Mouse (Mus musculus) ES-E14 (cell line): Measurements from ENCODE around the gene Gm20441. TPM values are rescaled to one million over a fixed set of nuclear protein-coding genes. Genes with fewer than 3 reads are reported as not detected.

ENCODE experiments used
- DNase-seq: peaks from one replicate; pipeline ENCODE4 v3.0.0-alpha.2; 2013; ENCODE audit warnings: low read depth, low spot score
- H3K27ac ChIP-seq: 2 replicates; pipeline ENCODE4 v1.5.1; 2012; ENCODE audit warnings: low read depth, mild to moderate bottlenecking, low read length, moderate library complexity, mixed read lengths; ENCODE audit not compliant: poor library complexity, insufficient read depth, severe bottlenecking
- H3K36me3 ChIP-seq: 2 replicates; pipeline ENCODE4 v1.6.1; 2012; ENCODE audit warnings: mild to moderate bottlenecking, low read length, moderate library complexity, mixed read lengths; ENCODE audit not compliant: control insufficient read depth, poor library complexity, insufficient read depth, severe bottlenecking
- H3K4me1 ChIP-seq, 2 experiments: fragments of 150-350 bp in 1 of 2; sonication (generic) in 1 of 2; 2 replicates each; pipeline ENCODE4 v1.6.1; 2012; ENCODE audit warnings: low read length in 2 of 2, mild to moderate bottlenecking in 1 of 2, mixed read lengths in 1 of 2; ENCODE audit not compliant: control insufficient read depth in 2 of 2, insufficient read depth in 2 of 2, poor library complexity in 1 of 2
- H3K4me3 ChIP-seq, 2 experiments: fragments of 150-350 bp in 1 of 2; sonication (generic) in 1 of 2; 2 replicates each; pipeline ENCODE4 v1.5.1; 2012; ENCODE audit warnings: low read length in 2 of 2, low read depth in 1 of 2, mild to moderate bottlenecking in 1 of 2, mixed read lengths in 1 of 2; ENCODE audit not compliant: insufficient read depth in 1 of 2, poor library complexity in 1 of 2, severe bottlenecking in 1 of 2
- H3K9ac ChIP-seq: 2 replicates; pipeline ENCODE4 v1.6.1; 2012; ENCODE audit warnings: low read depth, mild to moderate bottlenecking, low read length, mixed read lengths; ENCODE audit not compliant: poor library complexity, insufficient read depth, severe bottlenecking
- H3K9me3 ChIP-seq: fragments of 150-350 bp; sonication (generic); 2 replicates; pipeline ENCODE4 v1.6.1; 2012; ENCODE audit warnings: low read depth, mild to moderate bottlenecking, low read length; ENCODE audit not compliant: control insufficient read depth, insufficient read depth
- CHD2 ChIP-seq: IDR thresholded peaks from 2 replicates; pipeline ENCODE4 v1.6.1; 2014; ENCODE audit warnings: mild to moderate bottlenecking, low read depth, low read length, inconsistent platforms
- HCFC1 ChIP-seq: IDR thresholded peaks from 2 replicates; pipeline ENCODE4 v1.6.1; 2012; ENCODE audit warnings: low read length, inconsistent platforms, borderline replicate concordance; ENCODE audit not compliant: insufficient read depth
- MAFK ChIP-seq: IDR thresholded peaks from 2 replicates; pipeline ENCODE4 v1.6.1; 2014; ENCODE audit warnings: mild to moderate bottlenecking, low read depth, low read length, inconsistent platforms; ENCODE audit not compliant: insufficient read depth
- ZC3H11A ChIP-seq: IDR thresholded peaks from 2 replicates; pipeline ENCODE4 v1.6.1; 2012; ENCODE audit warnings: low read depth, mild to moderate bottlenecking, inconsistent platforms, low read length, borderline replicate concordance
- ZNF384 ChIP-seq: IDR thresholded peaks from 2 replicates; pipeline ENCODE4 v1.6.1; 2012; ENCODE audit warnings: low read depth, low read length, inconsistent platforms
- in situ Hi-C, 2 experiments: fragments of 600-800 bp; cut with MboI; formaldehyde crosslinking; loops; one replicate each; pipeline ENCODE4 v1.15.1; 2025; ENCODE audit warnings: low sequenced_read_pairs in 2 of 2, inconsistent platforms in 1 of 2; ENCODE audit not compliant: unreplicated experiment in 2 of 2
- total RNA-seq: library from RNA; depleted of rRNA; stranded (reverse); fragments of 300-350 nt; gene quantifications from 2 replicates; pipeline ENCODE4 v1.2.3, GENCODE M21; 2012

The Gm20441 gene
- total RNA-seq, 1 experiment = not detected

GRCm38 (mm10) chr10:75827668-75828360 lies 47.1 kb upstream of the Gm20441 start:
- Histone ChIP-seq H3K9me3 (no peaks in the 10 kb centered on the region), H3K9ac (no peak overlapping the region), H3K27ac (no peak overlapping the region), H3K4me3 (no peak overlapping the region), H3K36me3 (peaks cover 3% of the 10 kb centered on the region; the same call in 1 of the 2 replicates), H3K4me1 (peaks cover 0 to 7% of the 10 kb centered on the region in 2 experiments; a peak in 1 of 4 replicates)
- in situ Hi-C loops = no loop called here
- TF ChIP-seq CHD2 = no peak
- no peak for TF ChIP-seq ZNF384
- TF ChIP-seq HCFC1 = no peak
- TF ChIP-seq MAFK = no peak
- TF ChIP-seq ZC3H11A = no peak
- no peak for DNase-seq

DNA sequence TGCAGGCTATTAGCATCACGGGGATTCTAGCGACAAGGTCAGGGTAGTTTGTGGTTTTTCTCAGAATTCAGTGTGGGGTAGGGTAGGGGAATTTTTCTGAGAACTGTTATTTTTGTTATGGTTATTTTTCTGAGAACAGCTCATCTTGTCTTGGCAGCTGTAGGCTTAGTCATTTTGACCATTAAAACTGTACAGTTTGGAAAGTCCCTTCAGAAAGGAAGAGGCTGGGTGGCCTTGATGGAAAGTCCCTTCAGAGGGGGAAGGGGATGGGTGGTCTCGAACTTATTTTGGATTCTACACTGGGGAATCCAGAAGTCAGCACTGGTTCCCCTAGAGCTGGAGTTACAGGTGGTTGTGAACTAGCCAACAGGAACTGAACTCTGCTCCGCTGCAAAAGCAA lies 43.8 kb upstream of the Gm20441 start:
- Histone ChIP-seq H3K36me3 (no peaks in the 10 kb centered on the region), H3K9ac (no peak overlapping the region), H3K27ac (no peak overlapping the region), H3K9me3 (no peaks in the 10 kb centered on the region), H3K4me3 (no peak overlapping the region), H3K4me1 (peaks cover 0 to 2% of the 10 kb centered on the region in 2 experiments; a peak in 1 of 4 replicates)
- TF ChIP-seq ZNF384 (no peak), MAFK (no peak), ZC3H11A (no peak)
- no peak for DNase-seq
- in situ Hi-C loops = no loop called here

DNA sequence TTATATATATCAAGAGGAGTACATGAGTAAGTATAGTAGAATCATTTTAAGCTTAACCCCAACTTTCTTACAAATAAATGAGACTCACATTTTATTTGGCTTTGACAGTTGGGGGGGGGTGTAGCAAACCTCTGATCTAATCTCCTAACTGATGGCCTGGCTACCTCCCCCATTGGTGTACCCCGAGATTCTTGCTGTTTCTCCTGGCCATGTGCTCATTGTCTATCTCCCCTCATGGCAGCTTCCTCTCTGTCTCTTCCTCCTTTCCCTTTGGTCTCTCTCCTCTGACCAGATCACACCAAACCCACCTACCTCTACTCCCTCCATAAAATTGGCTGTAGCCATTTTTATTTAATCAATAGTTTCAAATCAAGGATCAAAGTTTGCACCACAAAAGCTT lies 43.0 kb upstream of the Gm20441 start:
- H3K9me3 ChIP-seq = no peaks in the 10 kb centered on the region
- H3K9ac ChIP-seq = no peak overlapping the region
- H3K27ac ChIP-seq = no peak overlapping the region
- H3K36me3 ChIP-seq = no peaks in the 10 kb centered on the region
- DNase-seq = no peak
- in situ Hi-C loops = no loop called here
- no peak overlapping the region for H3K4me3 ChIP-seq
- peaks cover 0 to 2% of the 10 kb centered on the region in 2 experiments; a peak in 1 of 4 replicates for H3K4me1 ChIP-seq
- TF ChIP-seq CHD2 (no peak), ZC3H11A (no peak), MAFK (no peak), ZNF384 (no peak), HCFC1 (no peak)

DNA sequence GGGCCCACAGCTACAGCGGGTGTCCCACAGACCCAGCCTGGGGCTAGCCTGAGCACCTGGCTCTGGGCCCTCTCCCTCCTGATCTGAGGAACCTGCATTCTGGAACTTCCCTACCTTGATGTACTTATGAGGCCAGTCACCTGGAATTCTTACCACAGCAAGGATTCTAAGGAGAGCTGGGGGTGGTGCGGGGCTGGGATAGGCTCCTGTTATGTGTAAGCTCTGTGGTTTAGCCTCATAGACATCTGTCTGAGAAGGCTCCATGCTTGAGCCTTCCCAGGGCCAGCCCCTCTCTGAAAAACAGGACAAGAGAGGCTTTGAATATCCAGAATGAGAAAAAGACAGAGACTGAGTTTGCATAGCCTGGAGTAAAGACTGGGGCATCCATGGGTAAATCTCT lies 41.7 kb upstream of the Gm20441 start, which contains the start of gene Gstt4:
TSS of gene Gstt4 (minus strand) at position 101 of the 400 bp plus-strand sequence.
- no peaks in the 10 kb centered on the region for H3K9me3 ChIP-seq
- in situ Hi-C loops = no loop called here
- DNase-seq = no peak
- peaks cover 0 to 2% of the 10 kb centered on the region in 2 experiments; a peak in 1 of 4 replicates for H3K4me1 ChIP-seq
- no peaks in the 10 kb centered on the region for H3K36me3 ChIP-seq
- TF ChIP-seq ZNF384 (no peak), MAFK (no peak), HCFC1 (no peak), CHD2 (no peak), ZC3H11A (no peak)
- H3K4me3 ChIP-seq = no peak within 1 kb of the TSS
- no peak within 1 kb of the TSS for H3K9ac ChIP-seq
- H3K27ac ChIP-seq = no peak within 1 kb of the TSS

DNA sequence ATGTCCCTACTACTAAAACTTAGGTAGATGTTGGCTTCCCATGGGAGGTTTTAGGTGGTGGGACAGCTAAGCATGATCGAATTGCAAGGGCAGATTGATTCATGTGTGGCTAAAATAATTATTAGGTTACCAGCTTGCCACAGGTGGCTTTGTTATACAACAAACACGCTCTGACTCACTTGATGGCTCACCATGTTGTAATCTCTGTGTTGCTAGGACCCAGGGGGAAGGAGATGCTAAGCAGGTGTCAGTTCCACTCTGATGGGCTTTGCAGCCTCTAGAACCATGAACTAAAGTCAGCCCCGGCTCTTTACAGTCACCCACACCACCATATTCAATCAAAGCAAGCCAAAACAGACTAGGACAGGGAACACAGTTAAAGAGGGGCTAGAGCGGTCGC lies 39.1 kb upstream of the Gm20441 start:
- TF ChIP-seq MAFK (no peak), ZC3H11A (no peak), ZNF384 (no peak)
- Histone ChIP-seq H3K9me3 (no peaks in the 10 kb centered on the region), H3K36me3 (no peaks in the 10 kb centered on the region), H3K4me1 (no peaks in the 10 kb centered on the region), H3K4me3 (no peak overlapping the region), H3K9ac (no peak overlapping the region), H3K27ac (no peak overlapping the region)
- DNase-seq = no peak
- in situ Hi-C loops = no loop called here
